Mouse (Mus musculus) brain, embryonic 14.5 days (tissue): ENCODE data around the gene Hoxd13. TPM values are rescaled to one million over a fixed set of nuclear protein-coding genes. Genes with fewer than 3 reads are reported as not detected.

Experiments
- DNase-seq: peaks from one replicate; pipeline ENCODE4 v3.0.0-alpha.2; 2011; ENCODE audit warnings: low read depth
- CTCF ChIP-seq: fragments of 200-500 bp; IDR thresholded peaks from 2 replicates; pipeline ENCODE4 v1.5.1; 2012; ENCODE audit warnings: inconsistent platforms, mild to moderate bottlenecking, moderate library complexity, borderline replicate concordance; ENCODE audit not compliant: insufficient read depth, insufficient read length; ENCODE audit errors: extremely low read depth
- POLR2A ChIP-seq: fragments of 200-500 bp; IDR thresholded peaks from 2 replicates; pipeline ENCODE4 v1.6.1; 2012; ENCODE audit warnings: mild to moderate bottlenecking, inconsistent platforms, borderline replicate concordance; ENCODE audit not compliant: poor library complexity, insufficient read depth, insufficient read length, severe bottlenecking; ENCODE audit errors: extremely low read depth
- polyA plus RNA-seq: library from polyadenylated mRNA; depleted of rRNA; stranded (reverse); fragments of >200 nt; gene quantifications from 2 replicates; pipeline ENCODE4 v1.2.3, GENCODE M21; 2012

The Hoxd13 gene
- polyA plus RNA-seq, 1 experiment = 0.16 TPM

DNA sequence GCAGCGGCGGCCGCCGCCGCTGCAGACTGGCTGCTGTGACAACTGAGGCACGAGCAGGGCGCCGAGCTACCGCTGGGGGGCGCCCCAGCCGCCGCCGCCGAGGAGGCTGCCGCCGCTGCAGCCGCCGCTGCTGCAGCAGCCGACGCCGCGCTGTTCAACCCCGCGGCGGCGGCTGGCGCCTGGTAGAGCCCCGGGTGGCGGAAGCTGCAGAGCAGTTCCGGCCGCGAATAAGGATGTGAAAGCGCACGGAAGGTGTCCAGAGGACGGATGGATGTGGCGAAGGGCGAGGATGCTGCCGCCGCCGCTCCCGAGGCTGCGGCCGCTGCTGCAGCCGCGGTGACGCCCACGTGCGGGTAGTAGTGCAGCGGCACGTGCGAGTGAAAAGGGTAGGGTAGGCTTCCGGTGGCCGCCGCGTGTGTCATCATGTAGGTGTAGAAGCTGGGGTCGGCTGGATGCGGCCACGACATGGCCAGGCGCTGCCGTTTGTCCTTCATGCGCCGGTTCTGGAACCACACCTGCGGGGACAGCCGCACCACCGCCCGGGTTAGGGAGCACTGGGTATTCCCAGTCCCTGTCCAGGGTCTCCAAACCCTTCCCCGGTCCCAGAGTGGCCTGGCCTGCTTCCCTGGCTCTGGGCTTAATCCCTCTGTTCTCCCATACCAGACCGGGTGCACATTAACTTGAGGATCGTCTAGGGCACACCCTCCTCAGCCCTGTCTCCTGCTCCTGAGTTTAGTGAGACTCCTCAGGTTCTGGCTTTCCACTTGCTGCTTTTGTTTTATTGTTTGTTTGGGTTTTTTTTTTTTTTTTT lies 12.1 kb upstream of the Hoxd13 start:
- peak; percentile 47 for DNase-seq
- TF ChIP-seq CTCF (peak; percentile 23; the same call in 1 of the 2 replicates), POLR2A (no peak)

- no peak for TF ChIP-seq POLR2A
Measured at GRCm38 (mm10) chr2:74656632-74657021, 11.5 kb upstream of the Hoxd13 start.

GRCm38 (mm10) chr2:74657251-74658023 lies 10.7 kb upstream of the Hoxd13 start:
- TF ChIP-seq POLR2A (no peak), CTCF (no peak)
- DNase-seq = peak; percentile 56

More at GRCm38 (mm10) chr2:74656632-74657021, 11.5 kb upstream of the Hoxd13 start:
- DNase-seq = peak; percentile 56

DNA sequence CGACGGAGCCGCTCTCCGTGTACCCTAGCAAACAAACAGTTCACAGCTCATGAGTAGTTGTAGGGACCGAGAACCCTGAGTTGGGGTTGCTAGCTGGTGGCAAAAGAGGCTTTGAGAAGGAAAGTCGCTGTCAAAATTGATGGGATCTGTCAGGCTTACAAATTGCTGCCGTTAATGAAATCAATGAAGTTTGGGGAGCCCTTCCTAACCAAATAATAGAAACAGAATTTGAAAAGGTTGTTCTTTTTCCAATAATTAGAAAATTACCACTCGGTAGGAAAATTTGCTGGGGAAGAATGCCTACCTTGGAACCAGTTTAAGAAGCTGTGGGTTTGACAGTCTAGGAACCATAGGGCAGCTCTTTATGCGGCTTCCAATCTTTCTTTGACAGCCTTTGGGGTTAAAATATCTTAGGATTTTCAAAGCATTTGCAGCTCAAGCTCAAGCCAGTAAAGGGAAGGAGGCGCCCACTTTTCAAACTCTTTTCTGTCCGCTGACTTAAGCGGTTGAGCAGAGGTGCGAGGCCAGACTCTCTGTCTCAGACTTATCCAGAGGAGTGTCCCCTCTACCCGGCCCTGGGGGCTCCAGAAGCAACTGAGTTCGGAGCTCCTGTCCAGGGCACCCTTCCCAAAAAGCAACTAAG lies 10.0 kb upstream of the Hoxd13 start:
- TF ChIP-seq CTCF = no peak
- no peak for TF ChIP-seq POLR2A
- peak; percentile 61 for DNase-seq

DNA sequence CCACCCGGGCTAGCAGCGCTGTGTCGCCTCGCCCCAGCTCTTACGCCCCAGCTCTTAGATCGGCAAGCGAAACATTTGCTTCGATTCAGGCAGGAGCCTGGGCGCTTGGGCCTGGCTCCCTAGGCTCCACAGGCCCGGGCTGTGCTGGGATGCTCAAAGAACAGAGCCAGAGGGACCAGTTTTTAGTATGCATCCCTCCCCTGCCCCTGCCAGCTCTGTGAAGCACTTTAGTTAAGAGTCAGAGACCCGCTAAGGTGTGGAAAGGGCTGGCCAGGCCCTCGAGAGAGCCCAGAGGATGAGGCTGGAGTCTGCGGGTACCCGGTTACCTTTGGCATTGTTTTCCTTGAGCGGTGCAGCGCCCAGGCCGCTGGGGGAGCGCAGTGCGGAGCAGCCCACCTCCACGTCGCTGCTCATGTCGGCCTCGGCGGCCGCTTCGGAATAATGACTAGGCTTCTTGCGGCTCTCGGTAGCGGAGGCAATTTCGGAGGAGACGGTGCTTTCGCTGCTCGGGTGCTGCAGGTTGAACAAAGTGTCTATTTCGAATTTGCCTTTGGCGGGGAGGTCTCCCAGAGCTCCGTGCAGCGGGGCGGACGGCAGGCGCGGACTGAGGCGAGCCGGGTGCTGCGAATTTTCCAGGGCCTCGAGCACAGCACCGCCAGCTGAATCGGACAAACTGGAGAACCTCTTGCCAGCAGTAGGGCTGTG lies 9.3 kb upstream of the Hoxd13 start:
- DNase-seq = peak; percentile 68

GRCm38 (mm10) chr2:74659507-74660005 lies 8.6 kb upstream of the Hoxd13 start, which contains the start of gene Evx2:
Evx2 (minus strand) TSS chr2:74659557.
- TF ChIP-seq POLR2A = no peak
- no peak for TF ChIP-seq CTCF
- DNase-seq = peak; percentile 47

More for the DNA sequence above, 9.3 kb upstream of the Hoxd13 start:
- TF ChIP-seq POLR2A (no peak), CTCF (no peak)

DNA sequence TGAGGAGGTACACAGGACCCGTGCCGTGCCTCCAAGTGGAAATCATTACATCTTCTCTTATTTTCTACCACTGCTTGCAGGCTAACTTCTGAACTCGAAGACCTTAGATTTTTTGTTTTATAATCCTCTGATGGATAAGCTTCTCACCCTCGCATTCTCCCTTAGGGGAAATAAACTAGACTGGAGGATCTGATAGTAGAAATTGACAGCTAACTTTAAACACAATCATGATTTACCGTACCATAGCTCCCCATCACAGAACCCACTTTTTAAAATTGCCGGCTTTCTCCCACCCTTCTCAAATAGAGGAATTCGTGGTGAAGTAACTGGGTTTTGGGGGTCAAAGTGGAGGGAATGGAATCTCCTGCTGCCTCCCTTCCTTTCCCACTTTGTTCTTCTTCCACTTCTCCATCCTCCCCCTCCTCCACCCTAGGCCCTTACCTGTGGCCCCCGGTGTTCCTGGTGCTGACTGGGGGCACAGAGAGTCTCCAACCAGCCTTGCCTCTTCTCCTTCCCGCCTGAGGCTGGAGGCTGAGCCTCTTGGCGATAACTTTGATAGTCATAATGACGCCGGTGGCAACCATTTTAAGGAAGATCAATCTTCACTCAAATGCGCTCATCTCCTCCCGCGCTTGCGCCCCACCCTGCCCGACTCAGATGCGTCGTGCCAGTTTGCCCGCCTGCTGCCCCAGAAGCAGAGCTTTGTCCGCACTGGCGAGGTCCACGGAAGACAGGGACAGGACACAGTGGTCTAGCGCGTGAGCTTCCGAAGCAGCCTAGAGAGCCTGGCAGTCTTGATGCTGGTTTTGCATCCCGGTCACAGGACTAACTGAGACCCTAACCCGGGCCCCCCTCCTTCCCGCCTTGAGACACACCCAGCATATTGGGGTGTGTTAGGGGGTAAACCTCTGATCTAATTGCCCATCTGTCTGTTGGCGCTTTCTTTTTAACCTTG lies 7.4 kb upstream of the Hoxd13 start:
- DNase-seq = peak; percentile 25
- TF ChIP-seq POLR2A = no peak
- no peak for TF ChIP-seq CTCF

DNA sequence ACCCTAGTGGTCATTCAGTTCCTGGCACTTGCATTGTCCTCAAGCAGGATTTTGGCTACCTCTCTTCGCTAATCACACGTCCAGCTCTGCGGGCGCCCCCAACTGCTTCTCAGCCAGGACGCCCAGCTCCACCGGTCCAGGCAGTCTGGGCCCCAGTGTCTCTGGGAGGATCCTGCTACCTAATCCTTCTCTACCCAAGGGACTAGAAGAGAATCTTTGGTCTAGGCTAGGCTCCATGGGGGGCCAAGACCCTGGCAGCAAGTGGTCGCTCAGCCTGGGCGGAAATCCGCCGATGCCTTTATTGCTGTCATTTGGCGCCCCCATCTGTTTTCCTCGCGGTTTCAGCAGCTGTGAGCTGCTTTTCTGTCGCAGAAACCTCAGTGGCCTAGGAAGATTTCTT lies 6.4 kb upstream of the Hoxd13 start:
- TF ChIP-seq POLR2A (no peak), CTCF (peak; percentile 78)

DNA sequence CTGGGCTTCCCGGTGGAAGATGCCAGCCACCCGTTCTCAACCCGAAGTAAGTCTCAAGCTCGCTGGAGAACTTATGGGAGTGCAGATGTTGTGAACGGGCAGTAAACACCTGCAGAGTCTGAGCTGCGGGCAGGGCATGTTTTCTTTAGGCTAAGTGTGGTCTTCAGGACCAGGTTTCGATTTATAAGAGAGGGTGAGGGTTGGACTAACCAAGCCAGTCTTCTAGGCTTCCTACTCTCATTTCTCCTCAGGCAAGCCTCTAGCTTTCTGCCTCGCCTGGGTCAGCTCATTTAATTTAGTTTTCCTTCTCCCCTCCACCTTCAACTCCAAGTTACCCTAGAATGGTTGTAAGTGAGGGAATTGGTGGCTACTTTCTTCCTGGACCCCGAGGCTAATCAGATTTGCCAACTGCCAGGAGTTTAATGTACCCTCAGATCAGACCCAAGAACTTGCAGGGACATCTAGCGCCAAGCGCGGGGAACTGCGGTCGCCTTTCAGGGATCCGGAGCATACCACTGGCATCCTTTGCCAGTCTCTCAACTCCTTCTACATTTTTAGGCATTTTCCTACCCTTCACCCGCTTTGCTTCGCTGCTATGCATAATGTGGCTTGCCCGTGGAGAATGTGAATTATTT lies 4.7 kb upstream of the Hoxd13 start:
- no peak for TF ChIP-seq POLR2A
- peak; percentile 92 for TF ChIP-seq CTCF
- DNase-seq = peak; percentile 86

More for the DNA sequence above, 6.4 kb upstream of the Hoxd13 start:
- DNase-seq = peak; percentile 89
